Mouse (Mus musculus) retina, postnatal 1 day (tissue): ENCODE measurements at regions not wholly inside any gene's neighbourhood (a gene's known extent, or its start where the extent isn't known, plus 50 kb on each side); places are given as distances from the start of the nearest gene placed in this dataset.
A peak's percentile ranks its signal among the peaks of the same experiment; 100 is the strongest.

Source experiments
- DNase-seq: peaks from one replicate; pipeline ENCODE4 v3.0.0-alpha.2; 2012

DNA sequence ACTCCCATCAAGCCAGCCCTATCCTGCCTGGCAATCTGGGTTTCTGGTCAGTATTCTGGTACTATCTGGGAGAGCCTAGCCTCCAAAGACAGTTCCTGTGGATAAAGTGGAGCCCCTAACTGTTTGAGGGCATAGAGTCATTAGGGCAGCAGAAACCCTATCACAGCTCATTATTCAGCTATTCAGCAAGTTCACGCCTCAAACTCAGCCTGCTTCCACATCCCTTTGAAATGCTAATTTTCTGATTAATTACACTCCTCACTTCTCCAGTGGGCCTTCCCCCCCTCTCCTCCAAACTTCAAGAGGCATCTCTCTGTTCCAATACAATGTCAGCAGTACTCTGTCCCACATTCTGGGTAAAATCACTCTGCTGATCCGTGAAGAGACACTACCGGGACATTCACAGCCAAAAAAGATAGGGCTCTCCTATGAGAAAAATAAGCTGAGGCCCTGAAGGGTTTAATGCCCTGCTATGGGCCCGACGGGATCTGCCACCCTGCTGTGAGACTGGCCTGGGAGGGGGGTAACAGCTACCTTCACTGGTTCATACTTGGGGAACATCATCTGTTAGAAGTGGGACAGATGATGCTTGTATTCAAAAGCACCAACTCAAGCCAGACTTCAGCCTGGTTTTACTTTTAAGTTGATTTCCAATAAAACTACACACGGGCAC, 220.0 kb upstream of the Zdhhc25 start:
- DNase-seq: peak; percentile 86

DNA sequence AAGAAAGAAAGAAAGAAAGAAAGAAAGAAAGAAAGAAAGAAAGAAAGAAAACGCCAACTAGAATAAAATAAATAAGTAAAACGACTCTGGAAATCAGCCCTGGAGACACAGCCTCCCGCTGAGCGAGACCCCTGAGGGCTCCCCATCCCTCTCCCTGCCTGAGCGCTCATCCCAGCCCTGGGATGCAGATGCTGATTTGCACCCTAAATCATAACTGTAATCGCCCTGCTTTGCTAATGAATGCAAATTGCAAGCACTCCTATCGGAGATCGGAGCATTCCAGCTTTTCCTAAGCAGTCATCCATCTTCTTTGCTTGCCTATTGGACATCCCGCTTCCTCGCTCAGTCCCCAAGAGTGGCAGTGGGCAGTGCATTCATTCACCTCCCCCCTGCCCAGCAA, 218.7 kb upstream of the Zdhhc25 start:
- DNase-seq: no peak

DNA sequence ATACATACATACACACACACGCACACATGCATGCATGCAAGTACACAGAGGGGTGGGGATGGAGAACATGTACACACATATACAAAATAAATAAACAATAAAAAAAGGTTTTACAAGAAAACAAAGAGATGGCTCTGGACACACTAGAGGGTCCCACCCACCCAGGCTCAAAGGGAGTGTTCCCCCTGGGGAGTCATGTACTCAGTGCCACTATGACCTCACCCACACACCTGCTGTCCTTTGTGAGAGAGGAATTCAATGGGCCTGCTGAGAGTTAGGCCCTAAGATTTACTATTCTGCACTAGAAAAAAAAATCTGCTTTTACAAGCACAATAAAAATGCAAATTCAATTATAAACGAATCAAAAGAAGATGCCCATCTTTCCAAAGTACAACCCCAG, 214.2 kb upstream of the Zdhhc25 start:
- no peak for DNase-seq

DNA sequence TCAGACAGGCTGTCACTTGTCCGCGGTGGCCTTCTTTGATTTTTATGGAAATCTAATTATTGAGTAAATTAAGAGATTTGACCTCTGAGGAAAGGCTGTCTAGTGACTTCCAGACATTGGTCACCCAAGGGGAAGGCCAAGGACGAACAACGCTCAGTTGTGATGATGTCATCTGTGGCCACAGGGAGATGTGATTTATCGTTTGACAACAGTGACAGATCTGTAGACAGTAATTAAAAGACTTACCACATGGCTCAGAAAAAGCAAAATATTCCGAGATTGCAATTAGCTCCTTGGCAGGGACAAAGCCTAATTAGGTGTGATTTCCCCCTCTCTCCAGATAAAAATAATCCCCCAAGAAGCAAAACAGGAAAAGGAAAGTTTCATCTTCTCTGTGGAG, 213.4 kb upstream of the Zdhhc25 start:
- DNase-seq: peak; percentile 25

DNA sequence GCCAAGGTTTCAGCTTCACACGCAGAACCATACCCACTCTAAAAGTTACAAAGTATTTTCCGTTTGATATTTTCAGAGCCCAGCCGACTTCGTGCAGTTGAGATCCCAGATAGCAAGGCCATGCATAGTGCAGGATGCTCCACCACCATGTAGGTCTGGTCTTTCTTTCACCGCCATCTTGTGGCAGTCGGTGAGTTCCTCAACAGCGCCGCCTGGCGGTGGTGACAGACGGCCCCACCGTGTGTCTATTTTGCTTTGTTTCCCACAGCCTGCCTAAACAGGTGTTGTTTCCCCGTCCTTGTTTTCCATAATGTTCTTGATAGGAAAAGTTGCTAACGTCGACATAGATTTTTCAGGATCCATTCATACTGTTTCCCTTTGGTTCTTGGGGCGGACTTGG, 208.3 kb upstream of the Zdhhc25 start:
- no peak for DNase-seq

DNA sequence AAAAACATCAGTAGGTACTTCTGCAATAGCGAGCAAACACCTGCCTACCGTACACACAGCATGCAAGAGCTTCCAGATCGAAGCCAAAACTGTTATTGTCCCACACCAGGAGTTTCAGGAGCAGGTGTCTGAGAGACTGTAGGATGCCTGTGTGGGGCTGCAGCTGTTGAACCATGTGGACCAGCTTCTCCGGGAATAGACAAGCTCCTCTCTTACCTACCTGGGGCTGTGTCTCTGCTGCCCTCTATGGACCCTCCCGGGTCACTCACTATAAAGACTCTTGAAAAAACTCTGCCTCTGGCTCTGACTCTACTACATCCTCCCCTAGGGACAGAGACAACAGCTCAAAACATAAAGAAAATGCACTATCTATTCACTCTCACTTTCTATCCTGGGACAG, 201.0 kb upstream of the Zdhhc25 start:
- DNase-seq: peak; percentile 69

DNA sequence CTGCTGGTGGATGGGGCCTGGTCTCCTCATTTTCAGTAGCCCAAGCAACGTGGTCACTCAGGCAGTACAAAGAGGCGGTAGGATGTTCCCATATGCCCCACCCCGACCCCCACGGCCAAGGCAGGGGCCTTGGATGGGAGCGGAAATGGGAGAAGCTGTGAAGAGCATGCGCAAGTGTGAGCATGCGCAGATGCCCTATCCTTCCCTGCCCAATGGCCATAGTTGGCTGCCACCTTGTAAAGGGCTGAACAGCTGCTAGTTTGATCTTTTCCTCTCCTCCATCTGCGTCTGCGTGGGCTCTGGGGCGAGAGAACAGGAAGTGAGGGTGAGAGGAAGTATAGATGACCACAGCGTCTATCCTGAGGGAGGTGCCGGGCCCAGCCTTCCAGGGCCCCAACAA, 200.1 kb upstream of the Zdhhc25 start:
- DNase-seq: no peak

DNA sequence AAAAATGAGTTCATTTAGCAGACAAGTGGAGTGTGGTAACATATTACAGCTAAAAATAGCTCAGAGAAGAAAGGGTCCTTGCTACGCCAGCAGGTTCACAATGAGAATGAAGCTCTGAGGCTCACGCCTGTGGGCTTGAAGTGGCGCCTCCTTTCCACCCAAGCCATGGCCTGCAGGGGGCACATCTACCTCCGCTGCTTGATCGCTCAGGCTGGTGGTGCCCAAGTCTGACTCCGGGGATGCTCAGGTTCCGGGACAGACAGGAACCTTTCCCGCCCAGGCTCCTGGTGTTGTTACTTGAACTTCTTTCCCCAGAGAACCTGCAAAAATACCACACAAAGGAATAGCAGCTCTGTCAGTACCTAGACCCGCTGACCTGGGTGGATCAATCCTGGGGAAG, 199.3 kb upstream of the Zdhhc25 start:
- DNase-seq: peak; percentile 28

DNA sequence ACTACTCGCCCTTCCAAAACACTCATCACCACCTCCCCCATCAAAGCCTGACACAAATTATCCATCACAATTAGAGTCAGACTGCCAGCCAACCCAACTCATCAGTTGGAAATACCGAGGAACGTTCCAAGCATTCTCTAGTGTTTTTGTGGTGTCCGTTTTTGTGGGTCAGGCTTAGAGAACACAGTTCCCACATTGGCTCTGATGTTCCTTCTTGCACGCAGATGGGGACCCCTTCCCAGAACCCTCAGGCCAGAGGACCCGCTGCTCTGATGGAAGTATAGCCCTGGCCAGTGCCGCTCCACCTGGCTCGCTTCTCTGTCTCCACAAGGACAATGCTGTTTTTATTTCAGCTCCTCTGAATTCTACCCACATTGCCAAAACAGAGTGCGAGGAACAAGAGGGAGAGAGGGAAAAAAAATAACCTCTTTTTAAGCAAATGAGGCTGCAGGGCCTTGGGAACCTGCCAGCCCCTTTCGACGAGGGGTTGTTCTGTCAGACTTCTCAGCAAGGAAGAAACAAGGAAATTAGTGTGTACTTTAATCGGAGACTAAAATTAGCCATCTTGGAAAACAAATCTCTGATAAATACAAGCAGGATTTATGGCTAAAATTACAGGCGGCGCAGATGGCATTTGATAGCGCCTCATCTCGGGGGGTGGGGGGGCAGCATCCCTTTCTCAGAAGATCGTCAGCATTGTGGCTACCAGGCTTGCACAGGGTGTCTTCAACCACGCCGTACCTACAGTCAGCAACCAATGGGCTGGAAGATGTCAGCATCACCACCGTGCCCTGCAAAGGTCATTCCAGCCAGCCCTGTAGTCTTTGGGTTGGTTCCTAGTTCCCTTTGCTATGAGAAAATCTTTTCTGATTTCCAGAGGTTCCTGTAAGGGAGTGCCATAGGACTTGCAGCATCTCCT, 191.4 kb upstream of the Zdhhc25 start:
- no peak for DNase-seq

DNA sequence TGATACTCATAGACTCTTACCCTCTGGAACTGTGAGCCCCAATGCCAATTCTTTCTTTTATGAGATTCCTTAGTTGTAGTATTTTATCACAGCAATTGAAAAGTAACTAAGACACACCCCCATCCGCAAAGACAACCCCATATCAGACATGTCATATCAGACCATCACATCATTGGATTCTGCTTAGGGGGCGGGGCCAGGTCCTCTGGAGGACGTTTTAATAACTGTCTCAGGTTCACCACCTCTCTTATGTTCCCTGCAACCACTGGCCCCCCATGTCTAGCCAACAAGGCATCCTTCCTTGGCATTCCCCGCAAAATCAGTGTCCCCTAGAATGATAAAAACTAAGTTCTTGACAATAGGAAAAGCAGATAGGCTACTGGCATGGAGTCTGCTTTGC, 185.9 kb upstream of the Zdhhc25 start:
- DNase-seq: no peak

DNA sequence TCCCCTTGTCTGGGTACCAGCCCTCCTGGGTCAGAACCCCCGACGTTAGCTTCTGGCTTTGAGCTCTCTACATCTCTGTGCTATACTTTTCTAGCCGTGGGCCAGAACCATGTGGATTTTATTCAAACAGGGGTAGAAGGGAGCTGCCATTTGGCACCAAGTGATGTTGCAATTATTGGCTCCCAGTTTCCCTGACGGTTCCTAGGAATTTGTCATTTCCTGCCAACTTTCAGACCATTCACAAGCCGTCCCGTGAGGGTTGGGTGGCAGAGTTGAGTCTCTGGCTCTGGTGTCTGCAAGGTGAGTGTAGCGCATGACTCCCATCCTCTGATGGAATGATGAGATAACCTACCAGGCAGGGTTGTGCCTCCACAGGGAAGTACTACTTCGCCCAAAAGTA, 181.2 kb upstream of the Zdhhc25 start:
- DNase-seq: no peak

DNA sequence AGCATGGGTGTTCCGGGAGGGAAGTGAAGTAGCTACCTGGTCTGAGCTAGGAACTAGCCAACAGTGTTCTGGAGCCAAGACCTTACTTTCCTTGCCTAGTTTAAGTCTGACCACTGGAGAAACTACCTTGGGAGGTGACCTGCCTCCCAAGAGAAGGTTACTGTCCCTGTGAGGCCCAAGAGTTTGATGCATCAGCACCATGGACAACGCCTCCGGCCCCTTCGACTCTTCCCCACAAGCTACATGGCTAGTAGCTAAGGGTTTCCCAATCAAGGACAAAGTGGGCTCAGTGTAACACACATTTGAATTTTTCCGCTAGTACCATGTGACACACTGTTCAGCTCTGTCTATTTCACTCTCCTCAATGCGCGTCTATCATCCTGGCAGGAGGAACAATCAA, 171.7 kb upstream of the Zdhhc25 start:
- DNase-seq: peak; percentile 40

DNA sequence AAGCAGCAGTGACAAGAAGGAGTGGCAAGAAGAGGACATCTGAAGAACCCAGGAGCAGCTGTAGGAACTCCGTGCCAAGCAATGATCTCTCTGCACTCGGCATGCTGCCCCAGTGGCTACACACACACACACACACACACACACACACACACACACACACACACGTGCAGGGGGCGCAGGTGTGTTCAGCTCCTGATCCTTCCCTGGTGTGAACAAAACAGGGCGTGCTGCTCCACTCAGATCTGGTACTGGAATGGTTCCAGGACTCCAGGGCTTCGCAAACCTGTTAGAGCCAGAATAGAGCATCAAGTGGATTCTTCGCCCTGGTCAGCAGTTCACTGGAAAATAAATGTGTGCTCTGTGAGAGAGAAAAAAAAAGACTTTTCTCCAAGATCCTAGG, 169.2 kb upstream of the Zdhhc25 start:
- no peak for DNase-seq

DNA sequence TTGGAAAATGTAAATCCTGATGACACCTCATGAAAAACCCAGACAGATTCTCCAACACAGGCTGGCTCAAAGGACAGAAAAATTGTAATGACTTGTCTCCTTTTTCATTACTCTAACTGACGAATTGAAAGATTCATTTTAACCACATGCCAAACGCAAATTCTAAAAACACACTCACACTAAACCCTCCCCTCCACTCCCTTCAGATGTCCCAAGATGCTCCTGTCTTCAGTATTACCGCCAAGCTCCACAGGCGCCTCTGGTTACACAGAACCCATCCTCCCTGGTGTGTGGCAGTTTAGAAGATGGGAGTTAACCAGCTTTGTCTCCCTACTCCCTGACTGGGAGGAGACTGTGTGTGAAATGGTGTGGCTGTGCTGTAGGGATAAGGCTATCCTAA, 151.8 kb upstream of the Zdhhc25 start:
- no peak for DNase-seq

DNA sequence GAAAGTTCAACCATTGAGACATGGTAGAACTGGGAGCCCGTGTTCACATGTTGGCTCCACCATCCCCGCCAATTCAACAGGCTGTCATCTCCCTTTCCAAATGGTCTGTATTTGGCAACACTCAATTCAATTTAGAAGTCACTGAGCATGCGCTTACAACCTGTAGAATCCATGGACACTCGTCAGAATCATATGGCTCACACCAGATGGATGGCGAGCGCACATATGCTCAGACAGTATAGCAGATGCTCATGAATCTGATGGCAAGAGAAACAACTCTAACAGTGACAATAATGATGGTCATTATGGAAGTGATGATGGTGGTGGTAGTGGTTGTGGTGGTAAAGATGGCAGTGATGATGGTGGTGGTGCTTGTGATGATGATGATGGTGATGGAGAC, 148.9 kb upstream of the Zdhhc25 start:
- no peak for DNase-seq

DNA sequence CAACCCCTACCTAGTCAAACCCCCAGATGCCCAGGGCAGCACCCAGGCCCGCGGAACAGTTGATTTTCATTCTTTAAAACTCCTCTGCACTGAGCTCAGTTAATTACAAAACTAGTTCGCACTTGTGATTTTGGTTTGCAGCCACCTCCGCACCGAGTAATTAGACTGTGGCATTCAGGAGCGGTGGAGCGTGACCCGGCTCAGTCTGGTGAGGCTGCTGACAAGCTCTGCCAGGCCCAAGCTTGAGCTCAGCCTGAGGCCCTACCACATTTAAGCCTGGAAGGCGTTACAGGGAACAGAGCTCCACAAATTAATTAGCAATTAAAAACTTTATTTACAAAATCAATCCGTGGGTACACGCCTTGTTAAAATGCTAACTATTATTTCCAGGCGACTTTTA, 132.0 kb upstream of the Zdhhc25 start:
- DNase-seq: peak; percentile 91

DNA sequence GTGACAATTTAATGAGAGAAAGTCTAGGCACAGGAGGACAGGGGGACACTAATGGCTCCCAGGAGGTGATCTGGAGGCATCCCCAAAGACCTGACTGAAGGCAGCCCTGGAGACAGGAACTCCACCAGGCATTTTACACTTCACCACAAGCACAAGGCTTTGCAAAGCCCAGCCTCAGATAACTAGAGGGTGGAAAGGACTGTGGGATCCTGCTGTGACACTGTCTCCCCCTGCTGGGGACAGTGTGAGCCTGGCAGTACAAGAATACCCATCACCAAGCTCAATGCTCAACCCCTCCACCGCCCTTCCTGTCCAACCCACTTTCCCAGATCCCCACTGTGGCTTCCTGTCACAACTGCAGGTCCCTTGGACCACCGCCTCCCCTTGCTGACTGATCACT, 131.3 kb upstream of the Zdhhc25 start:
- DNase-seq: peak; percentile 88

DNA sequence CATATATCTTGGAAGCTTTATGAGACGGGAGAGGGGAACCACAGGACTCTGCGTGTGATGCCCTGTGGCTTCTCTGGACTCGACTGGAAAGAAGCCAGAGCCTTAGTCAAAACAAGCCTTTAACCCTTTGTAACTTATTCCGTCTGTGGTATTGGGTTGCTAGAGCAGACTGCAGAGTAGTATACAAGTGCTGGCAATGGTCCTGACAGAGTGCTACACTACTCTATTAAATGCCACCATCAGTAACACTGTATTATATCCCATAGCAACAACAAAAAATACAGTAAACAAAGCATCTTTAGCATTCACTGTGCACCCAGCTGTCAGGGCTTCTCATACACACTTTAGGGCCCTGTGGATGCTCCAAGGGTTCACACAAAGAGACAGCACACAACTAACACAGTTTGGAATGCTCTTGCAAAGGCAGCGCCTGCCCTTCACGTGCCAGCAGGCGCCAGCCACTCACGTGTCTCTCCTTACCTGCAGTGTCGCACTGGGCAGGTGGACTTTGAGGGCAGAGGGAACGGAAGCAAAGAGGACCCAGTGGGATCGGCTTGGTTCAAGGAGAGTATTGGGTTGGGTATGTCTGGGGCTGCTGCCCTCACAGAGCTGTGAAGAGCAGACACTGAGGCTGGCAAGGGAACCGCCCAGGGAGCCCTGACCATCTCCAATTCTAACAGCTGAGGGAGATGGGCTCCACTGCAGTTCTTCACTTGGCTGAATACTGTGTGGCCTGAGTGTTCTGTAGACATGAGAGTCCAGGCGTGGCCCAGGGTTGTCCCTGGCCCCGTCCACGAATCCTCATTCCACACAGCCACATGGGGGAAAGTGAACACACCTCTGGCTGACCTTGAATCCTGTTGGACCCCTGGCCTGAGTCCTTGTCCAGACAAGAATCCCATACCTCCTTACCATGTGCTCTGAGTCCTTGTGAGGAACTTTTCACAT, 130.3 kb upstream of the Zdhhc25 start:
- no peak for DNase-seq

DNA sequence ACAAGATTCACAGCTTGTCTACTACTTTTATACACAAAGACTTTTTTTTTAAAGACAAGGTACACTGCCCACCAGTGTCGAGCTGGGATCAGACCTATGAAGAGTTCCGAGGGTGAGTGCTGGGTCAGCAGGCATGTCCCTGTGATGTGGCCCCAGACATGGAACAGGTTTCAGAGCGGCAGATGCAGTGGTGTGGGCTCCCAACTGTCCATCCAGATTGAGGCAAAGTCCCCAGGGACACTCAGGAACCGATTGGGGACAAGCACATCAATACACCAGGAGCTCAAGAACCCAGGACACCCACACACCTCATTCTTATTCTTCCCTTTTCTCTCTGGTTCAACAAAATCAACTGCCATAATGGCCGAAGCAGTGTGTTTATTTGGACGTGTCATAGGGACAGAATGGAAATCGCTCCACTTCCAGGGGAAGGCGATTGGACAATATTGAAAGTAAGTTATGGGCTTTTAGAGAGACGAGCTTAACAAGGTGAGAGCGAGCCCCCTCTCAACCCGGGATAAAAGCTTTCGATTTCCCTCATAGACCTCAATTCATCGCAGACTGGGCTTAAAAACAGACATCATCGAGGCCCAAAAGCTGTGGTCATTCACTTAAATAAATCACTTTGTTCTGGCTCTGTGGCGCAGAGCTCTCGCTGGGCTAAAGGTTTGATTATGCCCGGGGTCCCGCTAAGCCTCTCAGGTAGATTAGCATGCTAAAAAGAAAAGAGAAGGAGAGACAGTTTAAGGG, 127.6 kb upstream of the Zdhhc25 start:
- no peak for DNase-seq

DNA sequence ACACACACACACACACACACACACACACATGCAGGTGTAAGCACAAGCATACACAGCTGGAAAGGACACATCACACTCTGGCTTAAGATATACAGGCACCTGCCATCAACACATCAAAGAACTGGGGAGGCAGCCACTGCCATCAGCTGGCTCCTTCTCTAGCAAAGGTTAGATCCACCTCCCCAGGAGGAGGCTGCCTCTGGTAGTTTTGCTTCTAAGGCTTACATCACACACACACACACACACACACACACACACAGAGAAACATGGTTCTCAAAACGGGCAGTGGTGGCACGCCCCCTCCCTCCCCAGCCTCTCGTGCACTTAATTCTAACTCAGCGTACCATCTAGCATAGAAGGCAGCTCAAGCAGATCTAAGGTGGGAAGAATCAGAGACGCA, 126.9 kb upstream of the Zdhhc25 start:
- DNase-seq: no peak

DNA sequence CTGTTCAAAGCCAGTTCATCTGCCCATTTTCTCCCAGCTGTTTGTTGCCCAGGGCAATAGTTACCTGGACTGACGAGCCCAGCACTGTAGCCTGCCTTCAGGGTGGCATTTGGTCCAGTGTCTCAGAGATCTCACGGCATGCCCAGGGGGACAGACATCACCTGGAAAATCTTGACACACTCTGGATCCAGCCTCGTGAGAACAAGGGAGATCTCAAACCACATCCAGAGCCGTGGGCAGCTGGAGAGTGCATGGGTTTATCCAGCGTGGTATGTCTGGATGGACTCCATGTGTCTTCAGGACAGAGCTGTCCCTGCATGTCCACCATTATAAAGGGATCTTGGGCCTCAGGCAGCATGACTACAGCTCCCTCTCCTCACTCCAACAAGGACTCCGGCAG, 116.6 kb upstream of the Zdhhc25 start:
- no peak for DNase-seq

DNA sequence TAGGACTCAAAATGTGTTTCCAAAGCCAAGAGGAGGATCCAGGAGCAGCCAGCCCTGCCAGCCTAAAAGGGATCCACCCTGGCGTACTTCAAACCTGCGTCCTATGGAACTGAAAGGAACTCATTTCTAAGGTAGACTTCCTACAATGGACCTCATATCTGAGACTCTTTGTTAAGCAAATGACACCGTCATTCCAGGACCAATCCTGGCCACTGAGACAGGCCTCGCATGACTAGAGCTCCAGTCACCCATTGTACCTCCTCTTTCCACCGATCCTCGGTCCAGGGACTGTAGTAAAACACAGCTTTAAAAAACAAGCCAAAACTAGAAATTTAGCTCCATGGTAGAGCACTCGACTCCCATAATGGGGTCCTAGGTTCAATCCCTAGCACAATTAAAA, 110.4 kb upstream of the Zdhhc25 start:
- DNase-seq: no peak
